Mouse (Mus musculus): ENCODE data around the gene Lnx2.

Lnx2 gene

GRCm38 (mm10) chr5:147077305-147078034, 1.1 kb upstream of the Lnx2 start:
- in situ Hi-C loops (cut with MboI, MseI) = loop anchor here (10.0 kb wide), 1 partner anchor 243 kb away; the partner anchor contains the start of gene Rpl21

- in situ Hi-C loops (cut with MboI, MseI) = loop anchor here (10.0 kb wide), 1 partner anchor 242 kb away; the partner anchor contains the start of gene Rpl21
Observed at GRCm38 (mm10) chr5:147076799-147077165, 396 bp upstream of the Lnx2 start, which contains the start of gene Polr1d. Polr1d (plus strand) TSS chr5:147077050.

- in situ Hi-C loops (cut with MboI, MseI) = loop anchor here (10.0 kb wide), 1 partner anchor 241 kb away; the partner anchor contains the start of gene Rpl21
Observed at GRCm38 (mm10) chr5:147075103-147076025, 1.0 kb downstream of the Lnx2 start.

- in situ Hi-C loops (cut with MboI, MseI) = loop anchor here (10.0 kb wide), 1 partner anchor 239 kb away; the partner anchor contains the start of gene Rpl21
Observed at GRCm38 (mm10) chr5:147073805-147074204, 2.6 kb downstream of the Lnx2 start.

GRCm38 (mm10) chr5:147071886-147072285, 4.5 kb downstream of the Lnx2 start:
- in situ Hi-C loops (cut with MboI, MseI) = loop anchor here (10.0 kb wide), 1 partner anchor 237 kb away; the partner anchor contains the start of gene Rpl21

GRCm38 (mm10) chr5:147070791-147071516, 5.4 kb downstream of the Lnx2 start:
- in situ Hi-C loops (cut with MboI, MseI) = loop anchor here (10.0 kb wide), 1 partner anchor 236 kb away; the partner anchor contains the start of gene Rpl21

- in situ Hi-C loops (cut with MboI, MseI) = no loop called here
Observed at GRCm38 (mm10) chr5:147068876-147069275, 7.5 kb downstream of the Lnx2 start.

- in situ Hi-C loops (cut with MboI, MseI) = no loop called here
Observed at GRCm38 (mm10) chr5:147066965-147067364, 9.4 kb downstream of the Lnx2 start.

- in situ Hi-C loops (cut with MboI, MseI) = no loop called here
Observed at GRCm38 (mm10) chr5:147066129-147066528, 10.3 kb downstream of the Lnx2 start.

- in situ Hi-C loops (cut with MboI, MseI) = no loop called here
Observed at GRCm38 (mm10) chr5:147063215-147063661, 13.1 kb downstream of the Lnx2 start.

GRCm38 (mm10) chr5:147060024-147060423, 16.4 kb downstream of the Lnx2 start:
- in situ Hi-C loops (cut with MboI, MseI) = no loop called here

- in situ Hi-C loops (cut with MboI, MseI) = loop anchor here (10.0 kb wide), 2 partner anchors 835 to 1335 kb away; partner anchors contain the start of genes Rnf6 and Slc7a1
Observed at GRCm38 (mm10) chr5:147059319-147059718, 17.1 kb downstream of the Lnx2 start.

GRCm38 (mm10) chr5:147058661-147059060, 17.7 kb downstream of the Lnx2 start:
- in situ Hi-C loops (cut with MboI, MseI) = loop anchor here (10.0 kb wide), 2 partner anchors 834 to 1336 kb away; partner anchors contain the start of genes Rnf6 and Slc7a1

- in situ Hi-C loops (cut with MboI, MseI) = loop anchor here (10.0 kb wide), 2 partner anchors 833 to 1337 kb away; partner anchors contain the start of genes Rnf6 and Slc7a1
Observed at GRCm38 (mm10) chr5:147057626-147058414, 18.6 kb downstream of the Lnx2 start.

GRCm38 (mm10) chr5:147056712-147057290, 19.6 kb downstream of the Lnx2 start:
- in situ Hi-C loops (cut with MboI, MseI) = loop anchor here (10.0 kb wide), 2 partner anchors 832 to 1338 kb away; partner anchors contain the start of genes Rnf6 and Slc7a1

- in situ Hi-C loops (cut with MboI, MseI) = loop anchor here (10.0 kb wide), 2 partner anchors 831 to 1339 kb away; partner anchors contain the start of genes Rnf6 and Slc7a1
Observed at GRCm38 (mm10) chr5:147055572-147056245, 20.7 kb downstream of the Lnx2 start.

- in situ Hi-C loops (cut with MboI, MseI) = loop anchor here (10.0 kb wide), 2 partner anchors 830 to 1340 kb away; partner anchors contain the start of genes Rnf6 and Slc7a1
Observed at GRCm38 (mm10) chr5:147054747-147055270, 21.6 kb downstream of the Lnx2 start.

- in situ Hi-C loops (cut with MboI, MseI) = loop anchor here (10.0 kb wide), 2 partner anchors 830 to 1340 kb away; partner anchors contain the start of genes Rnf6 and Slc7a1
Observed at GRCm38 (mm10) chr5:147054328-147054727, 22.1 kb downstream of the Lnx2 start.
